Mouse (Mus musculus) hindbrain, embryonic 11.5 days (tissue): ENCODE data around the gene Arvcf. TPM values are rescaled to one million over a fixed set of nuclear protein-coding genes. Genes with fewer than 3 reads are reported as not detected.

Source experiments
- ATAC-seq: fragments of 200-750 bp; cut with Nextera tagmentation; 2 replicates; pipeline ENCODE4 v1.8.0; 2017; ENCODE audit warnings: mild to moderate bottlenecking, moderate TSS enrichment, moderate library complexity; ENCODE audit not compliant: low FRiP score
- DNase-seq: peaks from one replicate; pipeline ENCODE4 v3.0.0-alpha.2; 2015; ENCODE audit warnings: low spot score
- H3K27ac ChIP-seq: fragments of 300-500 bp; sonication (generic); 2 replicates; pipeline ENCODE4 v1.5.1; 2014; ENCODE audit warnings: mild to moderate bottlenecking, low read depth, low read length
- H3K27me3 ChIP-seq: fragments of 300-500 bp; sonication (generic); 2 replicates; pipeline ENCODE4 v1.6.1; 2014; ENCODE audit warnings: mild to moderate bottlenecking, low read length, moderate library complexity, mixed read lengths; ENCODE audit not compliant: control insufficient read depth, insufficient read depth
- H3K36me3 ChIP-seq: fragments of 300-500 bp; sonication (generic); 2 replicates; pipeline ENCODE4 v1.6.1; 2014; ENCODE audit warnings: mild to moderate bottlenecking, low read length, moderate library complexity, mixed read lengths; ENCODE audit not compliant: control insufficient read depth, insufficient read depth
- H3K4me1 ChIP-seq: fragments of 300-500 bp; sonication (generic); replicated peaks from 2 replicates; pipeline ENCODE4 v1.6.1; 2014; ENCODE audit warnings: low read length, mixed read lengths; ENCODE audit not compliant: control insufficient read depth, insufficient read depth
- H3K4me2 ChIP-seq: fragments of 300-500 bp; sonication (generic); replicated peaks from 2 replicates; pipeline ENCODE4 v1.6.1; 2014; ENCODE audit warnings: mild to moderate bottlenecking, low read depth, low read length
- H3K4me3 ChIP-seq: fragments of 300-500 bp; sonication (generic); 2 replicates; pipeline ENCODE4 v1.5.1; 2014; ENCODE audit warnings: low read depth, low read length
- H3K9ac ChIP-seq: fragments of 300-500 bp; sonication (generic); 2 replicates; pipeline ENCODE4 v1.6.1; 2014; ENCODE audit warnings: low read depth, low read length
- H3K9me3 ChIP-seq: fragments of 300-500 bp; sonication (generic); 2 replicates; pipeline ENCODE4 v1.6.1; 2016; ENCODE audit warnings: low read length; ENCODE audit not compliant: control insufficient read depth
- WGBS: fragments of 180-500 bp; shearing (Covaris S2); extraction: QIAGEN DNeasy Blood & Tissue Kit; methylation state at CpG from one replicate; pipeline ENCODE4 v1.1.7; 2014; 5-methylcytosine and 5-hydroxymethylcytosine counted together
- polyA plus RNA-seq: library from polyadenylated mRNA; unstranded; fragments of >200 nt; fragmentation: Nextera tagmentation; extraction: Ambion mirVana; gene quantifications from 2 replicates; pipeline ENCODE4 v1.2.1, GENCODE M21; 2014

The Arvcf gene
- polyA plus RNA-seq, 1 experiment from 2014 or later = 62.0 TPM

DNA sequence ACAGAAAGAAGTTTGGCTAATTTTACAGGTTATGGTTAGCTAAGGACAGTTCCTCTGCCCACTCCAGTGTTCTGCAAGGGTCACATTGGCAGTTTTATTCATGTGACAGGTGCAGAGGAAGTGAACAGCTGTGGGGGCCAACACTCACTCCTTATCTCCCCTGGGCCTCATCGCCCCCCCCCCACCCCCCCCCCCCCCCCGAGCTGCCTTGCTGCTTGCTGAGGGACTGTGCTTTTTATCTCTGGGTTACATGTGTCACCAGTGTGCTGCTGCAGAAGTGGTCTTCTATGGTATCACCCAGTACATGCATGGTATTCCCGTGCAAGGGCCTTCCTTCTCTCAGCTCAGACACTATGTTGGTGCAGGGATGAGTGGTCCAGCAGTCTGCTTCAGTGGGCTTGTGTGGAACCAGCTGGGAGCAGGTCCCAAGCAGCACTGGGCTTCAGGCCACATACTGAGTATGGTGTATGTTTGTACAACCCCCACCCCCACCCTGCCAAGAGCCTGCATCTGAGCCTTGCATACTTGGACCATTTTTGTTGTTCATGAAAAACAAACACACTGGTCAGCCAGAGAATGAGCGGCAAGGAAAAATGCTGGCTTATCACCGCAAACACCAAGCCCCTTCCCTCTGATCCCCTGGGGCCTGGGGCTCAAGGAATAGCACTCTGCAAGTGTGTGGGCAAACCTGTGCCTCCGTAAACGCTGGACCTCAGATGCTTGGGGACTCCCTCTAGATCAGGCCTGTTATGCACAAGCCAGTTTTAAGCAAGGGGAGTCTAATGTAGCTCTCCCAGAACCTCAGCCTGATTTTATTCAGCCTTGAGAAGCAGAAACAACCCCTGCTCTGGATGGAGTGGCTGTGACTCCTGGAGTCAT is 40.0 kb downstream of the Arvcf start:
- Histone ChIP-seq H3K4me1 (peaks cover 24% of the 10 kb centered on the region), H3K36me3 (no peaks in the 10 kb centered on the region), H3K4me3 (no peak overlapping the region), H3K27me3 (no peaks in the 10 kb centered on the region), H3K9me3 (no peaks in the 10 kb centered on the region), H3K9ac (peak overlapping the region; percentile 27; the same call in 1 of the 2 replicates), H3K27ac (peak overlapping the region; percentile 82), H3K4me2 (no peak overlapping the region)
- DNase-seq = no peak
- no peak for ATAC-seq
- 45% methylated on average over 5 of the region's 7 CpGs for WGBS

DNA sequence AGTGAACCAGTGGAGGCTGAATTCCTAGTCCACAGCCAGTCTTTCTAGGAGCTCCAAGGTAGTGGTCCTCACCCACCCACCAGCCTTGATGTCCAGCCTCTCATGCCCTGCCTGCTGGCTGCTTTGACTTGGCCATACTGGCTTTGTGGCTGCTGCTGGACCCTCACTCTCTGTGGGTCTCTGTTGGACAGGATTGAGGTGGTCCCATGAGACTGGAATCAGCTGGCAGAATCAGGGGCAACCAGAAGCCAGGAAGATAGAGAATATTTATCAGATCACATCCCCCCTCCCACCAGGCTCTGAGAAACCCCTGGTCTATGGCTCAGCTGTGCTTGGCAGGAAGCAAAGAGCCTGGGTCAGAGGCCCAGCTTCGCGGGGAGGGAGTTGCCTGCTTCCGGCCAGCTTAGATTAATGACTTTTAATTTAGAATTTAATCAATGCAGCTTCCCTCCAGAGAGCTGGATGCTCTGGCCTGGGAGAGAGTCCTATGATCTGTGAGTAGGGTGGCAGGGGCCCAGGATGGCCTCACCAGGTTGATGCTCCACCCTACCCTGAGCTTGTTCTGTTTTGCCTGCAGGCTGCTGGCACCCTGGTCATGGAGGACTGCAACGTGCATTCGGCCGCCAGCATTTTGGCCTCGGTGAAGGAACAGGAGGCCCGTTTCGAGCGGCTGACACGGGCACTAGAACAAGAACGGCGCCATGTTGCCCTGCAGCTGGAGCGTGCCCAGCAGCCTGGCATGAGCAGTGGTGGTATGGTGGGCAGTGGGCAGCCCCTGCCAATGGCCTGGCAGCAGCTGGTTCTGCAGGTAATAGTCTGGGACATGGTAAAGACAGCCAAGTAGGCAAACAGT is 40.8 kb downstream of the Arvcf start:
- Histone ChIP-seq H3K9ac (no peak overlapping the region), H3K27me3 (no peaks in the 10 kb centered on the region), H3K36me3 (no peaks in the 10 kb centered on the region), H3K4me3 (no peak overlapping the region), H3K9me3 (no peaks in the 10 kb centered on the region), H3K27ac (peak overlapping the region; percentile 82), H3K4me2 (no peak overlapping the region), H3K4me1 (peaks cover 22% of the 10 kb centered on the region)
- DNase-seq = peak; percentile 47
- peak; percentile 10; the same call in 1 of the 2 replicates for ATAC-seq
- WGBS = 78% methylated on average over 14 of the region's 14 CpGs

DNA sequence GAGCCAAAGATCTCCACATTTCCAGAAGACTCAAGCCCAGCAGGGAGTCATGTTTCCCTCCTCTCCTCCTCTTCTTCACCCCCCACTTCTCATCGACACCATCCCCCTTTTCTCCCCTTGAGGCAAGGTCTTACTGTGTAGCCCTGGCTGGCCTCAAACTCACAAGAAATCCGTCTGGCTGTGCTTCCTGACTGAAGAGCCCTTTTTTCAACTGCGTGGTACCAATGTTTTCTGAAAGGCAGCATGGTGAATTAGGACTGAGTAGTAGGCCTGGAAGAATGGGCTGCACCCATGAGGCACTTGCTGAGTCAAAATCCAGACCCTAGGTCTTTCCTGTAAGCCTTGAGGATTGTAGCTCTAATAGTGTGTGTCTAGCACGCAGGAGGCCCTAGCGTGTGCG is 42.4 kb downstream of the Arvcf start:
- no peaks in the 10 kb centered on the region for H3K36me3 ChIP-seq
- 78% methylated on average over 6 of the region's 6 CpGs for WGBS
- H3K9ac ChIP-seq = no peak overlapping the region
- no peaks in the 10 kb centered on the region for H3K9me3 ChIP-seq
- no peak overlapping the region for H3K27ac ChIP-seq
- ATAC-seq = no peak
- no peak overlapping the region for H3K4me2 ChIP-seq
- H3K27me3 ChIP-seq = no peaks in the 10 kb centered on the region
- H3K4me1 ChIP-seq = peaks cover 28% of the 10 kb centered on the region
- DNase-seq = no peak
- H3K4me3 ChIP-seq = no peak overlapping the region

- no peaks in the 10 kb centered on the region for H3K9me3 ChIP-seq
- H3K27me3 ChIP-seq = no peaks in the 10 kb centered on the region
- H3K27ac ChIP-seq = no peak overlapping the region
- peaks cover 32% of the 10 kb centered on the region for H3K4me1 ChIP-seq
- H3K4me2 ChIP-seq = no peak overlapping the region
- no peaks in the 10 kb centered on the region for H3K36me3 ChIP-seq
- no peak for ATAC-seq
- no peak for DNase-seq
- H3K4me3 ChIP-seq = no peak overlapping the region
- no peak overlapping the region for H3K9ac ChIP-seq
- WGBS = 94% methylated on average over 3 of the region's 3 CpGs
These were observed 43.1 kb downstream of the Arvcf start for GRCm38 (mm10) chr16:18391127-18391526.

DNA sequence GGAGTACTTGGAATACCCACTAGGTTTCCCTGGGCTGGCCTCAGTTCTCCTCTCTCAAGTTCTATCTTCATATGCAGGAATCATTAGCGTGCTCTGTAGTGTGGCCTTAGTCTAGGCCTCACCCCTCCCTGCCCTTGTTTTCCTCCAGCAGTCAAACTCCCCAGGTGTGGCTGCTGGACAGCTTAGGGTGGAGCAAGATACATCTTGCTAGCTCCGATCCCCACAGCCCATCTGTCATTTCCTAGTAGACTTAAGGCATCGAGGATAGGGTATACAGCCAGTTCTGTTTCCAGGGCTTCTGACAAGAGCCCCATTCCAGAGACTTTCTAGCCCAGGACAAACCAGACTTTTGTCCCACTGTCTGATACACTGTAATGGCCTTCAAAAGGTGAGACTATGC is 43.7 kb downstream of the Arvcf start:
- Histone ChIP-seq H3K27me3 (no peaks in the 10 kb centered on the region), H3K36me3 (no peaks in the 10 kb centered on the region), H3K27ac (no peak overlapping the region), H3K9me3 (no peaks in the 10 kb centered on the region), H3K4me3 (no peak overlapping the region), H3K9ac (no peak overlapping the region), H3K4me2 (no peak overlapping the region), H3K4me1 (peaks cover 35% of the 10 kb centered on the region)
- WGBS = 87% methylated on average over 3 of the region's 3 CpGs
- ATAC-seq = no peak
- no peak for DNase-seq

GRCm38 (mm10) chr16:18392469-18393426 is 44.8 kb downstream of the Arvcf start:
- H3K9me3 ChIP-seq = no peaks in the 10 kb centered on the region
- peak overlapping the region; percentile 87 for H3K4me2 ChIP-seq
- peaks cover 28% of the 10 kb centered on the region for H3K4me1 ChIP-seq
- H3K27me3 ChIP-seq = no peaks in the 10 kb centered on the region
- under 1% methylated on average over 51 of the region's 63 CpGs for WGBS
- H3K4me3 ChIP-seq = peak overlapping the region; percentile 86
- H3K9ac ChIP-seq = peak overlapping the region; percentile 96
- ATAC-seq (peak; percentile 72), DNase-seq (peak; percentile 90)
- peak overlapping the region; percentile 94 for H3K27ac ChIP-seq
- H3K36me3 ChIP-seq = peaks cover 7% of the 10 kb centered on the region; the same call in 1 of the 2 replicates

DNA sequence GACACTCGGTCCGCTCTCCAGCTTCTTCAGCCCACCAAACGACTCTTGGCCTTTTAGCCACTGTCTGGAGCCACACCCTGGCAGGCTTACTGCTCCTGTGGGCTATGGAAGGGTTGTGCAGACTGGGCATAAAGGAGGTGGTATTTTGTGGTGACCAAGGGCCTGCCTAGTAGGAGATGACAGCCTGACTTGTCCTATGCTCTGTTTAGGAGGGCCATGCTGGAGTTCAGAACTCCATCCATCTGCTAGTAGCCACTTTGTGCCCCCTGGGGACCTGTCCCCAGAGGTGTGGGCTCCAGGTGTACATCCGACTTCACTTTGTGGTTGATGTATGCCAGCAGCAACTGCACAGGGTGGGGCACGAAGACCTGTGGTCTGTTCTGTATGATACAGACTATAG is 45.6 kb downstream of the Arvcf start:
- Histone ChIP-seq H3K4me3 (peak overlapping the region; percentile 86), H3K9me3 (no peaks in the 10 kb centered on the region), H3K9ac (peak overlapping the region; percentile 96), H3K4me2 (peak overlapping the region; percentile 87), H3K36me3 (peaks cover 15% of the 10 kb centered on the region), H3K27ac (peak overlapping the region; percentile 94), H3K4me1 (peaks cover 23% of the 10 kb centered on the region), H3K27me3 (no peaks in the 10 kb centered on the region)
- ATAC-seq = no peak
- DNase-seq = no peak
- WGBS = 58% methylated on average over 5 of the region's 5 CpGs

DNA sequence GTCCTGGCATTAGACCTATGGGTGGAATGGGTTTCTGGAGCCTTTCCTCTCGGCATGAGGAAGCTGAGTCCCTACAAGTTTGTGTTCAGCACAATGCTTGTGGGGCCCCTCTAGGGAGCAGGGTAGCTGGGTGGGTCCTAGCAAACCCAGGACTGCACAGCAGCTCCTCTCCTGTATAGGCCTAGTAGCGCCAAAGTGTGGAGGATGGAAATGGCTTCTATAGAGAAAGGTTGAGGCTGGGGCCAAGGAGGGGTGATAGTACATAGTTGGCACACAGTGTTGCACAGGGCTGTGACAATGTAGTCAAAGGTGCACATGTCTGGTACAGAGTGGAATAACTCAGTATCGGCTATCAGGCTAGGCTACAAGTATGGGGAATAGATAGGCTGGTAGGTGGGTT is 46.1 kb downstream of the Arvcf start:
- H3K4me3 ChIP-seq = peak overlapping the region; percentile 86
- no peak for DNase-seq
- peak overlapping the region; percentile 94 for H3K27ac ChIP-seq
- H3K4me2 ChIP-seq = peak overlapping the region; percentile 87
- peak overlapping the region; percentile 96 for H3K9ac ChIP-seq
- H3K4me1 ChIP-seq = peaks cover 26% of the 10 kb centered on the region
- no peaks in the 10 kb centered on the region for H3K27me3 ChIP-seq
- no peak for ATAC-seq
- H3K36me3 ChIP-seq = peaks cover 19% of the 10 kb centered on the region
- WGBS = 72% methylated on average over 3 of the region's 3 CpGs
- no peaks in the 10 kb centered on the region for H3K9me3 ChIP-seq
